Mouse (Mus musculus): Measurements from ENCODE around the gene Rbm17. TPM values are rescaled to one million over a fixed set of nuclear protein-coding genes. Genes with fewer than 3 reads are reported as not detected.

Rbm17 gene
- polyA plus RNA-seq, 1 experiment: 37.7 TPM

- Histone ChIP-seq H3K27ac (ENCODE audit: insufficient read depth, low read length) (no peak overlapping the region), H3K4me1 (ENCODE audit: control insufficient read depth, insufficient read depth, insufficient read length) (no peaks in the 10 kb centered on the region), H3K36me3 (ENCODE audit: control insufficient read depth, insufficient read depth, low read length) (peaks cover 19% of the 10 kb centered on the region), H3K27me3 (ENCODE audit: control insufficient read depth, insufficient read depth, low read length) (no peaks in the 10 kb centered on the region), H3K4me3 (ENCODE audit: extremely low read depth, insufficient read depth, insufficient read length) (no peak overlapping the region)
- DNase-seq (ENCODE audit: low read depth in 1 of 2, low spot score in 2 of 2): no peak
- WGBS: 80% methylated on average over 6 of the region's 6 CpGs
- no peak for TF ChIP-seq POLR2A (IDR thresholded peaks at IDR 0.05; ENCODE audit: low read depth, low read length)
- TF ChIP-seq CTCF (IDR thresholded peaks at IDR 0.05; ENCODE audit: extremely low read depth, insufficient read depth, insufficient read length, insufficient replicate concordance): no peak
These were observed 2.2 kb downstream of the Rbm17 start for GRCm38 (mm10) chr2:11601795-11602194.

GRCm38 (mm10) chr2:11597906-11598305, 6.0 kb downstream of the Rbm17 start:
- Histone ChIP-seq H3K36me3 (ENCODE audit: control insufficient read depth, insufficient read depth, low read length) (peaks cover 40% of the 10 kb centered on the region), H3K27me3 (ENCODE audit: control insufficient read depth, insufficient read depth, low read length) (no peaks in the 10 kb centered on the region), H3K4me1 (ENCODE audit: control insufficient read depth, insufficient read depth, insufficient read length) (no peaks in the 10 kb centered on the region), H3K27ac (ENCODE audit: insufficient read depth, low read length) (no peak overlapping the region), H3K4me3 (ENCODE audit: extremely low read depth, insufficient read depth, insufficient read length) (no peak overlapping the region)
- no peak for TF ChIP-seq CTCF (IDR thresholded peaks at IDR 0.05; ENCODE audit: extremely low read depth, insufficient read depth, insufficient read length, insufficient replicate concordance)
- TF ChIP-seq POLR2A (IDR thresholded peaks at IDR 0.05; ENCODE audit: low read depth, low read length): no peak
- 96% methylated on average over 7 of the region's 7 CpGs for WGBS
- no peak for DNase-seq (ENCODE audit: low read depth in 1 of 2, low spot score in 2 of 2)

- no peak for DNase-seq (ENCODE audit: low read depth in 1 of 2, low spot score in 2 of 2)
- Histone ChIP-seq H3K4me3 (ENCODE audit: extremely low read depth, insufficient read depth, insufficient read length) (no peak overlapping the region), H3K27ac (ENCODE audit: insufficient read depth, low read length) (no peak overlapping the region), H3K27me3 (ENCODE audit: control insufficient read depth, insufficient read depth, low read length) (no peaks in the 10 kb centered on the region), H3K4me1 (ENCODE audit: control insufficient read depth, insufficient read depth, insufficient read length) (no peaks in the 10 kb centered on the region), H3K36me3 (ENCODE audit: control insufficient read depth, insufficient read depth, low read length) (peaks cover 40% of the 10 kb centered on the region)
- WGBS: 86% methylated on average over 2 of the region's 2 CpGs
- no peak for TF ChIP-seq CTCF (IDR thresholded peaks at IDR 0.05; ENCODE audit: extremely low read depth, insufficient read depth, insufficient read length, insufficient replicate concordance)
These were observed 7.3 kb downstream of the Rbm17 start for GRCm38 (mm10) chr2:11596690-11597089.

- Histone ChIP-seq H3K4me1 (ENCODE audit: control insufficient read depth, insufficient read depth, insufficient read length) (peaks cover 2% of the 10 kb centered on the region; the same call in 1 of the 2 replicates), H3K27me3 (ENCODE audit: control insufficient read depth, insufficient read depth, low read length) (no peaks in the 10 kb centered on the region), H3K36me3 (ENCODE audit: control insufficient read depth, insufficient read depth, low read length) (peaks cover 47% of the 10 kb centered on the region), H3K4me3 (ENCODE audit: extremely low read depth, insufficient read depth, insufficient read length) (no peak overlapping the region), H3K27ac (ENCODE audit: insufficient read depth, low read length) (no peak overlapping the region)
- DNase-seq (ENCODE audit: low read depth in 1 of 2, low spot score in 2 of 2): no peak
- WGBS: 64% methylated on average over 4 of the region's 4 CpGs
- TF ChIP-seq CTCF (IDR thresholded peaks at IDR 0.05; ENCODE audit: extremely low read depth, insufficient read depth, insufficient read length, insufficient replicate concordance) (no peak), POLR2A (IDR thresholded peaks at IDR 0.05; ENCODE audit: low read depth, low read length) (no peak)
These were observed 16.0 kb downstream of the Rbm17 start for GRCm38 (mm10) chr2:11587996-11588395.

GRCm38 (mm10) chr2:11579399-11579798, 24.6 kb downstream of the Rbm17 start:
- Histone ChIP-seq H3K4me3 (ENCODE audit: extremely low read depth, insufficient read depth, insufficient read length) (no peak overlapping the region), H3K36me3 (ENCODE audit: control insufficient read depth, insufficient read depth, low read length) (peaks cover 4% of the 10 kb centered on the region; the same call in 1 of the 2 replicates), H3K27ac (ENCODE audit: insufficient read depth, low read length) (no peak overlapping the region), H3K27me3 (ENCODE audit: control insufficient read depth, insufficient read depth, low read length) (no peaks in the 10 kb centered on the region), H3K4me1 (ENCODE audit: control insufficient read depth, insufficient read depth, insufficient read length) (no peaks in the 10 kb centered on the region)
- 94% methylated on average over 4 of the region's 4 CpGs for WGBS
- TF ChIP-seq POLR2A (IDR thresholded peaks at IDR 0.05; ENCODE audit: low read depth, low read length) (no peak), CTCF (IDR thresholded peaks at IDR 0.05; ENCODE audit: extremely low read depth, insufficient read depth, insufficient read length, insufficient replicate concordance) (no peak)
- no peak for DNase-seq (ENCODE audit: low read depth in 1 of 2, low spot score in 2 of 2)

GRCm38 (mm10) chr2:11578187-11578586, 25.8 kb downstream of the Rbm17 start:
- 91% methylated on average over 6 of the region's 6 CpGs for WGBS
- H3K36me3 ChIP-seq (ENCODE audit: control insufficient read depth, insufficient read depth, low read length): no peaks in the 10 kb centered on the region

GRCm38 (mm10) chr2:11573684-11574083, 30.3 kb downstream of the Rbm17 start:
- TF ChIP-seq CTCF (IDR thresholded peaks at IDR 0.05; ENCODE audit: extremely low read depth, insufficient read depth, insufficient read length, insufficient replicate concordance): no peak
- TF ChIP-seq POLR2A (IDR thresholded peaks at IDR 0.05; ENCODE audit: low read depth, low read length): no peak
- WGBS: 96% methylated on average over 1 of the region's 1 CpGs
- no peak overlapping the region for H3K4me3 ChIP-seq (ENCODE audit: extremely low read depth, insufficient read depth, insufficient read length)
- no peaks in the 10 kb centered on the region for H3K36me3 ChIP-seq (ENCODE audit: control insufficient read depth, insufficient read depth, low read length)
- H3K27me3 ChIP-seq (ENCODE audit: control insufficient read depth, insufficient read depth, low read length): no peaks in the 10 kb centered on the region
- H3K27ac ChIP-seq (ENCODE audit: insufficient read depth, low read length): no peak overlapping the region
- H3K4me1 ChIP-seq (ENCODE audit: control insufficient read depth, insufficient read depth, insufficient read length): no peaks in the 10 kb centered on the region
- DNase-seq (ENCODE audit: low read depth in 1 of 2, low spot score in 2 of 2): no peak

More at GRCm38 (mm10) chr2:11578187-11578586, 25.8 kb downstream of the Rbm17 start:
- no peak overlapping the region for H3K4me3 ChIP-seq (ENCODE audit: extremely low read depth, insufficient read depth, insufficient read length)
- TF ChIP-seq POLR2A (IDR thresholded peaks at IDR 0.05; ENCODE audit: low read depth, low read length): no peak
- TF ChIP-seq CTCF (IDR thresholded peaks at IDR 0.05; ENCODE audit: extremely low read depth, insufficient read depth, insufficient read length, insufficient replicate concordance): no peak
- no peaks in the 10 kb centered on the region for H3K27me3 ChIP-seq (ENCODE audit: control insufficient read depth, insufficient read depth, low read length)
- DNase-seq (ENCODE audit: low read depth in 1 of 2, low spot score in 2 of 2): no peak
- H3K4me1 ChIP-seq (ENCODE audit: control insufficient read depth, insufficient read depth, insufficient read length): no peaks in the 10 kb centered on the region
- H3K27ac ChIP-seq (ENCODE audit: insufficient read depth, low read length): no peak overlapping the region
